ENCODE assay signal across 20 mouse cellular contexts in genomic region chr1:80730174-80730573, GRCm38 (mm10).
"Had no signal": no experiment of that assay in that cellular context is flagged by ENCODE, and none has a peak within 500 bp of the region (broad histone marks: within the 10 kb centered on the region; RNA-seq: fewer than 3 reads in every experiment).

No protein-coding gene starts in this region.

- H3K4me3 ChIP-seq: kidney, embryonic 15.5 days; limb, embryonic 12.5 days; limb, embryonic 15.5 days; megakaryocyte, embryonic 14.5 days; neural tube, embryonic 13.5 days had no signal

- DNase-seq: kidney, adult 2 months; kidney, postnatal 10 days; kidney, postnatal 36 days; left cerebral cortex, postnatal 4 days; liver, postnatal 0 days; lung, embryonic 14.5 days; midbrain, embryonic 14.5 days; thymus, adult 2 months; thymus, postnatal 4 days had no signal

- H3K4me2 ChIP-seq: kidney, embryonic 15.5 days; limb, embryonic 12.5 days; limb, embryonic 15.5 days; liver, embryonic 11.5 days; lung, embryonic 14.5 days; midbrain, embryonic 11.5 days; neural tube, embryonic 13.5 days had no signal

- H3K27ac ChIP-seq: kidney, embryonic 15.5 days; limb, embryonic 12.5 days; liver, embryonic 14.5 days; macrophage; neural tube, embryonic 13.5 days; stomach, postnatal 0 days had no signal

- ATAC-seq: liver, postnatal 0 days; lung, postnatal 0 days had no signal

- H3K4me1 ChIP-seq: kidney, embryonic 15.5 days; limb, embryonic 12.5 days; limb, embryonic 15.5 days; neural tube, embryonic 13.5 days had no signal

- H3K27me3 ChIP-seq: kidney, embryonic 15.5 days; limb, embryonic 12.5 days; limb, embryonic 15.5 days; megakaryocyte, embryonic 14.5 days; neural tube, embryonic 13.5 days had no signal

- H3K9ac ChIP-seq: kidney, embryonic 15.5 days; limb, embryonic 12.5 days; limb, embryonic 15.5 days; liver, embryonic 14.5 days; liver, postnatal 0 days; lung, embryonic 14.5 days; neural tube, embryonic 13.5 days had no signal

- H3K9me3 ChIP-seq: kidney, embryonic 15.5 days; limb, embryonic 12.5 days; limb, embryonic 15.5 days; megakaryocyte, embryonic 14.5 days; neural tube, embryonic 13.5 days had no signal

- H3K36me3 ChIP-seq: kidney, embryonic 15.5 days; limb, embryonic 12.5 days; limb, embryonic 15.5 days; neural tube, embryonic 13.5 days had no signal
